In the genomic region with DNA sequence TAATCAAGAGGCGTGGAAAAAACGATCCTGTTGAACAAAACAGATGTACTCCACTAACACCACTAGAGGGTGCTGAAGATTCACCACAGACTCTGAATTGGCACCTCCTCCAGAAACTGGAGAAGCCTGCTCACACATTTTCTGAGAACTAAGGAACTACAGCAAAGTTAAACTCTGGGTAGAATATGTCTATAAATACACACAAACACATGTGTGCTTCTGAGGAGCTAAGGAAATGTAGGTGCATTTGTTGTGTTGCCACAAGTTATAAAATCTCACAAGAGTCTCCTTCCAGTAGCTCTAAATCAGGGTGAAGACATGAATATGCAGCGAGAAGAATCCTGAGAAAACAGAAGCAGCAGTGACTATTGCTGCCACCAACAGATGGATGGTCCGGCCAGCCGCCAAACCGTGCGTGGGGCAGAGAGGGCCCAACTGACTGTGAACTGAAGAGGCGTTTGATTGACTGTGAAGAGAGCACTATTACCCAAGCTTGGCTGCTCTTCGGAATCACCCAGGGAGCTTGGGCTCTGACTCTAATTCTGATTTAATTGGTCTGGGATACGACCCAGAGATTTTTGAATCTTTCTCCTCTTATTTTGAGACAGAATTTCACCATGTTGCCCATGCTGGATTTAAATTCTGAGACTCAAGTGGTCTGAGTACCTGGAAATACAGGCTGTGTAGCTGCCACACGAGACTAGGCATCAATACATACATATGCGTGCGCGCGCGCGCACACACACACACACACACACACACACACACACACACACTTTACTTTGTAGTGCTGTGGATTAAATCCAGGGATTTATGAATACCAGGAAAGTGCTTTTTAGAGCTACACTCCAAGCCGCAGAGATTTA, we compare ENCODE assay signal across 8 mouse cellular contexts. TPM values are rescaled to one million over a fixed set of nuclear protein-coding genes. Genes with fewer than 3 reads are reported as not detected.
DNase-seq lines count a peak whose midpoint lies in the region; ATAC-seq and TF ChIP-seq lines count a peak whose summit lies in the region.

No protein-coding gene starts in this region.

- intact Hi-C loops in left cerebral cortex, postnatal 36 days (cut with DNase I) = loop anchor here (2.0 to 10.0 kb wide), 4 partner anchors 273 to 857 kb away; a partner anchor contains a TSS

- H3K36me3 ChIP-seq in midbrain, postnatal 0 days (ENCODE audit: insufficient read depth, low read length) = no peaks in the 10 kb centered on the region
- H3K36me3 ChIP-seq in testis, adult 2 months (ENCODE audit: control insufficient read depth, insufficient read depth, low read length) = no peaks in the 10 kb centered on the region

- no peak overlapping the region for H3K27ac ChIP-seq in midbrain, postnatal 0 days (ENCODE audit: low read depth, low read length)
- H3K27ac ChIP-seq in testis, adult 2 months (ENCODE audit: control insufficient read depth, insufficient read depth, low read depth, low read length) = no peak overlapping the region

- no peaks in the 10 kb centered on the region for H3K9me3 ChIP-seq in midbrain, postnatal 0 days (ENCODE audit: low read length)

- WGBS in midbrain, postnatal 0 days = 50% methylated on average over 18 of the region's 18 CpGs

- TF ChIP-seq POLR2A in testis, adult 2 months (IDR thresholded peaks at IDR 0.05; ENCODE audit: control insufficient read depth, low read depth, low read length) = no peak

- H3K4me2 ChIP-seq in midbrain, postnatal 0 days (ENCODE audit: low read depth, low read length, poor library complexity, severe bottlenecking) = 0 out of 2 replicates have a peak overlapping the region, but pooled peaks have one; percentile 20

- peak; percentile 79 for ATAC-seq in granulocyte monocyte progenitor cell, adult 5-6 weeks (replicated peaks; ENCODE audit: poor library complexity, severe bottlenecking)
- peak; percentile 89 for ATAC-seq in midbrain, postnatal 0 days (ENCODE audit: low FRiP score)

- no peaks in the 10 kb centered on the region for H3K4me1 ChIP-seq in midbrain, postnatal 0 days (ENCODE audit: insufficient read depth, low read length)
- no peaks in the 10 kb centered on the region for H3K4me1 ChIP-seq in testis, adult 2 months (ENCODE audit: control insufficient read depth, insufficient read depth, low read length)

- no peaks in the 10 kb centered on the region for H3K27me3 ChIP-seq in midbrain, postnatal 0 days (ENCODE audit: insufficient read depth, low read length)
- H3K27me3 ChIP-seq in testis, adult 2 months (ENCODE audit: control insufficient read depth, insufficient read depth, low read length) = no peaks in the 10 kb centered on the region

- no peak overlapping the region for H3K4me3 ChIP-seq in midbrain, postnatal 0 days (ENCODE audit: low read depth, low read length)
- H3K4me3 ChIP-seq in testis, adult 2 months (ENCODE audit: control insufficient read depth, low read depth, low read length) = no peak overlapping the region

- DNase-seq in CD4-positive helper T cell, adult 2 months (ENCODE audit: low read depth, low spot score) = peak; percentile 48
- DNase-seq in adipocyte (ENCODE audit: low spot score) = peak; percentile 65
- peak; percentile 82 for DNase-seq in embryo, embryonic 11 days
- DNase-seq in kidney, adult 8-10 months = peak; percentile 26 to 37
- peak; percentile 79 to 87 for DNase-seq in left cerebral cortex, postnatal 36 days (ENCODE audit: low spot score in 2 of 2)
- DNase-seq in midbrain, postnatal 0 days (ENCODE audit: low spot score) = peak; percentile 96

- H3K9ac ChIP-seq in midbrain, postnatal 0 days (replicated peaks; ENCODE audit: low read length, poor library complexity, severe bottlenecking) = no peak overlapping the region

- TF ChIP-seq CTCF in midbrain, postnatal 0 days (IDR thresholded peaks at IDR 0.05) = peak; percentile 97
- TF ChIP-seq CTCF in testis, adult 2 months (IDR thresholded peaks at IDR 0.05; ENCODE audit: control insufficient read depth, insufficient read depth, insufficient replicate concordance, low read depth, low read length) = peak; percentile 12; the same call in 1 of the 2 replicates

RNA-seq across cellular contexts. Expression of a gene that starts 28.2 kb away (rescaled TPM):
- not detected in 2 replicates for total RNA-seq in granulocyte monocyte progenitor cell, adult 5-6 weeks (2014; fragmentation: Nextera tagmentation)
- total RNA-seq in granulocyte monocyte progenitor cell, adult 5-6 weeks (2017) = not detected in 2 replicates
- total RNA-seq in left cerebral cortex, postnatal 36 days (2021) = not detected
- not detected in 2 replicates for total RNA-seq in midbrain, postnatal 0 days (2014; rRNA removed)
- polyA plus RNA-seq in midbrain, postnatal 0 days (2015; fragmentation: Nextera tagmentation; extraction: Ambion mirVana) = 0.11 TPM in 1 of 2 replicates, not detected in the other
- polyA plus RNA-seq in testis, adult 2 months (2012; rRNA removed) = not detected in 2 replicates

RNA-seq across cellular contexts. Expression of a gene that starts 43.4 kb away (rescaled TPM):
- total RNA-seq in granulocyte monocyte progenitor cell, adult 5-6 weeks (2014; fragmentation: Nextera tagmentation) = not detected in 2 replicates
- total RNA-seq in granulocyte monocyte progenitor cell, adult 5-6 weeks (2017) = not detected in 2 replicates
- not detected for total RNA-seq in left cerebral cortex, postnatal 36 days (2021)
- total RNA-seq in midbrain, postnatal 0 days (2014; rRNA removed) = not detected in 2 replicates
- polyA plus RNA-seq in midbrain, postnatal 0 days (2015; fragmentation: Nextera tagmentation; extraction: Ambion mirVana) = not detected in 2 replicates
- polyA plus RNA-seq in testis, adult 2 months (2012; rRNA removed) = 0.16 TPM in 1 of 2 replicates, not detected in the other

Comparison
In these comparisons a context has a peak if more than half of its experiments do, and no peak if none do; other contexts are left out.
1. DNase-seq: peak in every context shown above with its lines; median percentile 96 in midbrain, postnatal 0 days; 83 in left cerebral cortex, postnatal 36 days; 82 in embryo, embryonic 11 days; 65 in adipocyte; 48 in CD4-positive helper T cell, adult 2 months; 32 in kidney, adult 8-10 months.